Mouse (Mus musculus): ENCODE data around the gene Dpagt1.
A peak's percentile ranks its signal among the peaks of the same experiment; 100 is the strongest.
"Not testable (repeated sequence)": the region's sequence is repeated elsewhere in the genome, so short reads cannot be mapped to it uniquely, and the experiment has no call there.

Gene Dpagt1

GRCm38 (mm10) chr9:44325768-44326370 lies at the start of gene Dpagt1:
Dpagt1 (plus strand) TSS chr9:44326019.
- no peak for DNase-seq

GRCm38 (mm10) chr9:44283183-44283582 lies 42.6 kb upstream of the Dpagt1 start:
- DNase-seq = no peak

DNA sequence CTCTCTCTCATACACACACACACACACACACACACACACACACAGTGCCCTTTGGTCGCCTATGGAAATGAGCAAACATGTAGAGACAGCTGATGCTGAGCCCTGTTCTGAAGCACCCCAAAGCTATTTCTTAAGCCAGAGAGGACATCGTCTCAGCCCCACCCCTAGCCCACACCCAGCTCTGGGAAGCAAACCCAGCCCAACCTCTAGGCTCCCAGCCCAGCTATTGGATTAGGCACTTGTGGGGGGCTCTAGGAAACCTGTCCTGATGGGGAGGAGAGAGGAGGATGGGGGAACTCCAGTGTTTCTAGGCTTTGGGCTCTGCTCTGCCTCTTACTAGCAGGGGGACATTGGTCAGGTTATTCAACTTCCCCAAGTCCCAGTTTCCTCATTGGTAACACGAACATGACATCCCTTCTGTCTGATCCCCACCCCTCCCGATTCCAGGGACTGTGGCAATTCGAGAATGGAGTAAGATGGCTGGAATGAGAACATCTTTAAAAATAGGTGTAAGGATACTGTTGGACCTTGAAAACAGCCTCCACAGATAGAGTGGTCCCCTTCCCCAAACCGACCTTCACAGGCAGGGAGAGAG lies 39.5 kb upstream of the Dpagt1 start:
- DNase-seq = no peak

GRCm38 (mm10) chr9:44287003-44287400 lies 38.8 kb upstream of the Dpagt1 start:
- DNase-seq = no peak

DNA sequence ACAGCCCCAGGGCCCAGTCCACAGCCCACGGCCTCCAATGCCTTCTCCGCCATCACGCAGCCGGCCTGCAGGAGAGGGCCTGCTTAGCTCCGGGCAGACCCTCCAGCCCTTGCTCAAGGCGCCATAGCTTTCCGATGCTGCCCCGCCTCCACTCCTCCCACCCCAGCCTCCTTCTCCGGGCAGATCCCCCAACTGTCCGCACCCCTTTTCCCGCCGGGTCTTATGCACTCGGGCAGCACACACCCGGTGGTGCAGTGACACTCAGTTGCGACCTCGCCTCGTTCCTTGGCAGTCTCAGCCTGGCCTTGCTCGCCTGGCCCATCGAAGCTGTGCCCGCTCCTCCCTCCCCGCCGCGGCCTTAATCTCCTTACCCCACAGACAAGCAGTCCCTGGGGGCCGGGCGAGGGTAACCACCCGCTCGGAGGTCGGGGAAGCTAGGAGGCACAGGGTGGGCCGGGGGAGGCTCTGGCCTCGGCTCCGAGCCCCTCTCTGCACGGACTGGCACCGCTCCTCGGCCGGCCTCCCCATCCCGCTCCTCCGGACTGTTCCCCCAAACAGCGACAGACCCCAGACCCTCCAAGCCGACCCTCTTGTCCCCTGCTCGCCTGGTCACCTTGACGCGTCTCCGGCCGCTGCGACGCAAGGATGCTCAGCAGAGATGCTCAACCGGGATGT lies 38.3 kb upstream of the Dpagt1 start:
- DNase-seq = no peak

- DNase-seq = no peak
Observed at GRCm38 (mm10) chr9:44288076-44288958, 37.5 kb upstream of the Dpagt1 start, which contains the start of gene Abcg4. Abcg4 (minus strand) TSS chr9:44288615.

GRCm38 (mm10) chr9:44288959-44289291 lies 36.9 kb upstream of the Dpagt1 start:
- no peak for DNase-seq

DNA sequence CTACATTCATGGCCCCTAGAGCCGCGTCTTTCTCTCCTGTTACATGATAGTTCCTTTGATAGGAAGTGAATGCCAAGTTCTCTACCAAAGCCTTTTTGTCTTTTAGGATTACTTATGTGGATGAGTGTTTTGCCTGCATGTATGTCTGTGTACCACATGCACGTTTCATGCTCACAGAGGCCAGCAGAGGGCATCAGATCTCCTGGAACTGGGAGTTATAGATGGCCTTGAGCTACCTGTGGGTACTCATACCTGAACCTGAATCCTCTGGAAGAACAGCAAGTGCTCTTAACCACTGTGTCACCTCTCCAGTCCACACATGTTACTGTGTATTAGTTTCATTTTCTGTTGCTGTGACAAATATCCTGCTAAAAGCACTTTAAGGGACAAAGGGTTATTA lies 33.3 kb upstream of the Dpagt1 start:
- DNase-seq = peak; percentile 84

DNA sequence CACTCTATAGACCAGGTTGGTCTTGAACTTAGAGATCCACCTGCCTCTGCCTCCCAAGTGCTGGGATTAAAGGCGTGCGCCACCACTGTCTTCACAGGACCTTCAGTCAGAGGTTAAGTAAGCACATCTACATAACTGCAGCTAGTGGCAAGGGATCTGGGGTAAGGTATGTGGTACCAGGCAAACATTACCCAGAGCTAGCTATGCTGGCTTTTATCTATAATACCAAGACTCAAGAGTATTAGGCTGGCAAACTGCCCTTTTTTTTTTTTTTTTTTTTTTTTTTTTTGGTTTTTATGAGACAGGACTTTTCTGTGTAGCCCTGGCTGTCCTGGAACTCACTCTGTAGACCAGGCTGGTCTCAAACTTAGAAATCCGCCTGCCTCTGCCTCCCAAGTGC lies 25.8 kb upstream of the Dpagt1 start:
- not testable (repeated sequence) for DNase-seq

- DNase-seq = peak; percentile 99
Observed at GRCm38 (mm10) chr9:44305466-44306079, 20.2 kb upstream of the Dpagt1 start, which contains the start of gene Hinfp. Hinfp (minus strand) TSS chr9:44305671.

- DNase-seq = no peak
Observed at GRCm38 (mm10) chr9:44306532-44306931, 19.3 kb upstream of the Dpagt1 start.

DNA sequence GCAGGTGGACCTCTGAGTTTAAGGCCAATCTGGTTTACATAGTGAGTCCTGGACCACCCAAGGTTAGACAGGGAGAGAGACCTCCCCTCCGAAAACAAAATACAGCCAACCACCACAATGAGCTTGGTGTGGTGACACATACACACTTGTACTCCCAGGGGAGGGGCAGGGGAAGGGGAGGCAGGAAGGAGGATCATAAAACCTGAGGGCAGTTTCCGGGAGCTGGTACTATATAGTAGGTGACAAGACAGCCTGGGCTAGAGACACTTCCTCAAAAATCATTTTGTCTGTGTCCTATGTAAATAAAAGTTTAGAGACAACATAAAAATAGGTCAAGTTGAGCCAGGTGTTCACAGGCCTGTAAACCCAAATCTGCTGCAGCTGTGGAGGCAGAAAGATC lies 18.6 kb upstream of the Dpagt1 start:
- no peak for DNase-seq

GRCm38 (mm10) chr9:44309756-44310155 lies 16.1 kb upstream of the Dpagt1 start:
- DNase-seq = no peak

DNA sequence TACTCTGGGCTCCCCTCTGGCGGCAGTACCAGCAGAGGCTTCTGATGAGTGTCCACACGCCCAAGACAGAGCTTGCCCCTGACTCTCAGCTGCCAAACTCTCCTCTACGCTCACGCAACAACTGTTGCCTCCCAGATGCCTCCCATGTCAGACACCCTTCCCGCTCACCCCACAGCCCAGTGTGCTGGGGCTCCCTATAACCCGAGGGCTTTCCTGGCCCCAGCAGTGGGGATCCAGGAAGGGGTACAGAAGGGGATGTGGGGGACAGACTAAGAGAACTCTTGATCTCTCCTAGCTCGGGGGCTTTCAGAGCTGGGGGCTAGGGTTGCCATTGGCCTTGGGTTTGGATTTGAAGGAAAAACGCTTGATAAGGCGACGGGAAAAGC lies 15.1 kb upstream of the Dpagt1 start:
- no peak for DNase-seq

GRCm38 (mm10) chr9:44311136-44312134 lies 14.4 kb upstream of the Dpagt1 start:
- peak; percentile 73 for DNase-seq

DNA sequence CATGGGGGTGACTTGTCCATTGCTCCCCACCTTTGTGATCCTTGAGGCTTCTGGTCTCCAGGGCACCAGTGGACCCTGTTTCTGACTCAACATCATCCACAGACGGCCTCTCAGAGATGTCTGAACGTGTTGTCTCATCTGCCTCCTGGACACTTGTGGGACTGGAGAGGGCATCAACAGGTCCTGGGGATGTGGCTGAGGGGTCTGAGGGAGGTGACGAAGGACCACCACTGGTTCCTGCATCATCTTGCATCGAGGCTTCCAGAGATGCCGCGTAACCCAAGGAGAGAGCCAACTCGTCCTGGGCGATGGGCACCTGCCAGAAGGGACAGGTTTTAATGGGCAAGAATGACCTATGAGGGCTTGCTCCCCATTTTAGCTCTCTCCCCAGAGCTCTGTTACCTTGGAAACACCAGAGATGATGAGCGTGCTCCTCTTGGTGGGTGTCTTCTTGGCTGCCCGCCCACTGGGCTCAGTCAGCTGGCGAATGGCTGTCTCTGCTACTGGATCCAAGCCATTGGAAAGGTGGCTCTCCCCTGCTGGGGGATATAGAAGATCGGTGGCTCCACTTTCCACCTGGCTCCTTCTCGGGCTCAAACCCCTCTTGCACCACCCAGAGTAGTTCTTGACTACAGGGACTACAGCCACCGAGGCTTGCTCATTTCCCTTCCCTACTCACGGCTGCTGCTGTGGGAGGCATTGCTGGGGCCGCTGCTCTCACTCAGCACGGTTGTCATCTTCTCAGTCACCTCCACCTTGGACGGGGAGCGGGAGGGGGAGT lies 12.2 kb upstream of the Dpagt1 start:
- no peak for DNase-seq

GRCm38 (mm10) chr9:44314257-44314547 lies 11.6 kb upstream of the Dpagt1 start:
- no peak for DNase-seq

DNA sequence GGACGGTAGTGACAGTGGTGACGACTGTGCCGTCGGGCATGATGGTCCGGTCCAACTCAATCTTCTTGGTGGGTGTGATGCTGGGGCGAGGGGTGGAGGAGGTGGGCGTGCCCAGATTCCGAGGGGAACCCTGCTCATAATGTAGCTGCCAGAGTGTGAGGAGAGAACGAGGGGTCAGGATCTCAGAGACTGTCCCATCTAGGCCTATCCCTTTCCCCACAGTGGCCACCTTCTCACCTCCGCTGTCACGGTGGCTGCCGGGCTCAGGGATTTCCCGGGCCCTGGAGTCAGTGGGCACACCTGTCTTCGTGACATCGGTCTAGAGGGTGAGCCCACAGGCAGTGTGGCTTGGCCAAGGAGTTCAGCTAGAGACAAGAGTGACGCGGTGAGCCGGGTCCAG lies 10.9 kb upstream of the Dpagt1 start:
- DNase-seq = no peak

GRCm38 (mm10) chr9:44317452-44317851 lies 8.4 kb upstream of the Dpagt1 start:
- no peak for DNase-seq

DNA sequence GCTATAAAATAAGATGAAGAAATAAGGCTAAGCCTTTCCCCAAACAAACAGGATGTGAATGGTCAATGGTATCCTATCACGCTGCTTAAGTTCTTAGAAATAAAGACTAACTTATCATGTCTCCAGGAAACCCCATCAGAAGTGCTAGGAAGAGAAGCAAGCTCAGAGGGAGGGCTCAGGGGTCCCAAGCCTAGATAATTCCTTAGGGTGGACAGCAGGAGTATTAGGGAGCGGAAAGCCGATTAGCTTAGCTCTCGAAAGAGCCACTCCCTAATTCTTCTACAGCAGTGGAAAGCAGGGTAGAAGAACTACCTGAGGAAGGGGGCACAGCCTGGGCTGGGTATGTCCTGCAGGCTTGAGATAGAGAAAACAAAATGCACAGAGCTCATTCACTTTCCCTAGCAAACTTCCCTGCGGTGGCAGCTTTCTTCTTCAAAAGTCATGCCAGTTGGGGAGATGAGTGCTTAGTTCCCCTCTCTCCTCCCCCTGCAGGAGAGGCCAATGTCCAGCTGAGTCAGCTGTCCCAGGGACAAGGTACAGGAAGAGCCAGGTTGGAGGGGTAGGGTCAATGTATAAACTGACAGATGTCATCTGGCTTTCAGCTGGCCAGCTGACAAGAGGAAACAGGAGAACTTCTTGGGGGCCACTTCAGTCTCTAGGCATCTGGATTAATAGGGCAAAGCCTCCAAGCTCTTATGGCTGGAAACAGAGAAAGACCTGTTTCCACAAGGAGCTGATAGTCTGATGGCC lies 7.6 kb upstream of the Dpagt1 start:
- no peak for DNase-seq

DNA sequence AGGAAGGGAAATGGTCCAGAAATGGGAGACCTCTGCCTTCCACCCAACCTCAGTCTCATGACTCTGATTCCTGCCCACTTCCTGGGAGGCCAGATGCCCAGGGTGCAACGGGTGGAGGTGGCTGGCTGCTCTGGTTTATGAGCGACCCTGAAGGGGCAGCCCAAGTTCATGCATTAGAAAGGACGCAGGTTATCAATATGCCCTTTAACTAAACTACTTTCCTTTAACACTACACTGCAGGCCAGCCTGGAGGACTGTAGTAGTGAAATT lies 7.1 kb upstream of the Dpagt1 start:
- DNase-seq = no peak
